ENCODE assay signal across 12 mouse cellular contexts in the genomic region with DNA sequence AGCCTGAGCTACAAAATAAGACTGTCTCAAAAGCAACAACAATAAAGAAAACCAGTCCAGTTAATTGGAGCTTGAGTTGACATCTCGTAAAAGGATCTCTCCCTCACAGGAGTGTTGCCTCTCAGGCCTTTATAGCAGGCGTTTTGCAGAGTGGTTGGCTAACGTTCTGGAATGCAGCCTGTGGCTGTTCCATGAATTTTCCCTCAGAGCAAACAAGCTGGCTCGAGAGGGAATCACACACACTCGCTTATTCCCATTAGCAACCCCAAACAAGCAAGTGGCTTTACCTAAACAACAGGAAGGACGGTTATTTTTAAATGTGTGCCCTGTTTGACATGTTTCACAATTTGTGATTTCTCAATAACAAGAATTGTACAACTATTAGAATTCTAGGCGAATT. TPM values are rescaled to one million over a fixed set of nuclear protein-coding genes. Genes with fewer than 3 reads are reported as not detected.
DNase-seq lines count a peak whose midpoint lies in the region; ATAC-seq and TF ChIP-seq lines count a peak whose summit lies in the region.
"Had no signal": no experiment of that assay in that cellular context is flagged by ENCODE, and none has a peak within 500 bp of the region (broad histone marks: within the 10 kb centered on the region; RNA-seq: fewer than 3 reads in every experiment).

No protein-coding gene starts in this region.

- no peak for TF ChIP-seq POLR2A in brain, embryonic 14.5 days (IDR thresholded peaks at IDR 0.05; ENCODE audit: borderline replicate concordance, extremely low read depth, insufficient read depth, insufficient read length, poor library complexity, severe bottlenecking)

- no peaks in the 10 kb centered on the region for H3K9me3 ChIP-seq in heart, embryonic 11.5 days (replicated peaks; ENCODE audit: control insufficient read depth, low read length)
- H3K9me3 ChIP-seq: hindbrain, embryonic 15.5 days; liver, embryonic 13.5 days had no signal

- WGBS in heart, embryonic 11.5 days (ENCODE audit: insufficient replicate concordance): 42% methylated on average over 7 of the region's 7 CpGs

- TF ChIP-seq CTCF in brain, embryonic 14.5 days (IDR thresholded peaks at IDR 0.05; ENCODE audit: borderline replicate concordance, extremely low read depth, insufficient read depth, insufficient read length): no peak

- DNase-seq in heart, adult 18-20 months: peak; percentile 67 to 72
- peak; percentile 63 for DNase-seq in brain, embryonic 14.5 days (ENCODE audit: low read depth)
- DNase-seq in heart, postnatal 10 days: peak; percentile 59 to 66
- peak; percentile 71 for DNase-seq in lung, postnatal 10 days
- no peak for DNase-seq in frontal cortex, adult 2 months (ENCODE audit: extremely low spot score in 1 of 2, low spot score in 1 of 2)
- no peak for DNase-seq in natural killer cell, adult 2 months (ENCODE audit: low spot score in 2 of 2)
- DNase-seq: cerebellum, adult 11 months; liver, embryonic 13.5 days; thymus, adult 18-20 months had no signal

- no peak for ATAC-seq in heart, embryonic 11.5 days (replicated peaks; ENCODE audit: insufficient number of reproducible peaks, low FRiP score, low TSS enrichment)
- no peak for ATAC-seq in erythroid progenitor cell, adult 5-6 weeks (replicated peaks; ENCODE audit: low FRiP score, poor library complexity, severe bottlenecking)

- H3K36me3 ChIP-seq in heart, embryonic 11.5 days (ENCODE audit: control insufficient read depth, insufficient read depth, low read length): no peaks in the 10 kb centered on the region
- H3K36me3 ChIP-seq: hindbrain, embryonic 15.5 days; liver, embryonic 13.5 days had no signal

- no peak overlapping the region for H3K4me2 ChIP-seq in heart, embryonic 11.5 days

- no peak overlapping the region for H3K4me3 ChIP-seq in heart, embryonic 11.5 days (ENCODE audit: low read depth, low read length)
- H3K4me3 ChIP-seq: hindbrain, embryonic 15.5 days; liver, embryonic 13.5 days had no signal

- H3K27ac ChIP-seq in heart, embryonic 11.5 days (ENCODE audit: low read depth, low read length): no peak overlapping the region
- H3K27ac ChIP-seq: hindbrain, embryonic 15.5 days had no signal

- intact Hi-C loops in heart, postnatal 10 days (cut with DNase I): loop anchor here (2.0 to 10.0 kb wide), 3 partner anchors 209 to 1135 kb away; no protein-coding TSS in a partner anchor

- H3K9ac ChIP-seq in heart, embryonic 11.5 days (ENCODE audit: low read depth, low read length): no peak overlapping the region
- H3K9ac ChIP-seq: hindbrain, embryonic 15.5 days; liver, embryonic 13.5 days had no signal

- no peaks in the 10 kb centered on the region for H3K27me3 ChIP-seq in heart, embryonic 11.5 days (ENCODE audit: control insufficient read depth, insufficient read depth, low read length)
- H3K27me3 ChIP-seq: hindbrain, embryonic 15.5 days; liver, embryonic 13.5 days had no signal

- H3K4me1 ChIP-seq in heart, embryonic 11.5 days (ENCODE audit: control insufficient read depth, insufficient read depth, low read length): peaks cover 4% of the 10 kb centered on the region; the same call in 1 of the 2 replicates

RNA-seq across cellular contexts. Expression of a gene that starts 59.2 kb away (rescaled TPM):
- total RNA-seq in heart, adult 18-20 months (2021): 10 to 100 TPM; 64.8 to 69.7 TPM
- 54.4 and 62.4 TPM in 2 replicates for polyA plus RNA-seq in heart, embryonic 11.5 days (2014; fragmentation: Nextera tagmentation; extraction: Ambion mirVana)
- polyA plus RNA-seq in brain, embryonic 14.5 days (2012; rRNA removed): 19.6 and 27.0 TPM in 2 replicates
- total RNA-seq in heart, postnatal 10 days (2021): 10 to 100 TPM; 58.7 to 81.6 TPM
- 18.9 and 32.4 TPM in 2 replicates for total RNA-seq in erythroid progenitor cell, adult 5-6 weeks (2015; ENCODE audit: low replicate concordance)
- total RNA-seq in erythroid progenitor cell, adult 5-6 weeks (2017; ENCODE audit: low replicate concordance): 15.5 and 21.9 TPM in 2 replicates
- polyA plus RNA-seq in frontal cortex, adult 2 months (2012; rRNA removed): 18.1 and 20.9 TPM in 2 replicates

Comparison
In these comparisons a context has a peak if more than half of its experiments do, and no peak if none do; other contexts are left out.
1. DNase-seq: peak in heart, adult 18-20 months (2 of 2), brain, embryonic 14.5 days (single experiment), heart, postnatal 10 days (2 of 2) and lung, postnatal 10 days (single experiment); none in frontal cortex, adult 2 months (0 of 2) and natural killer cell, adult 2 months (0 of 2).